In genomic region chr3:89688694-89689581, GRCm38 (mm10) we compare ENCODE assay signal across 8 mouse cellular contexts. TPM values are rescaled to one million over a fixed set of nuclear protein-coding genes. Genes with fewer than 3 reads are reported as not detected.
DNase-seq lines count a peak whose midpoint lies in the region; ATAC-seq lines count a peak whose summit lies in the region.

No protein-coding gene starts in this region.

- WGBS in intestine, embryonic 16.5 days, result 5% methylated on average over 25 of the region's 25 CpGs
- 4% methylated on average over 25 of the region's 25 CpGs for WGBS in midbrain, embryonic 11.5 days

- DNase-seq in adrenal gland, adult (ENCODE audit: inconsistent age in 2 of 2, low spot score in 1 of 2), result peak; percentile 81 to 95
- peak; percentile 89 for DNase-seq in embryo, embryonic 11 days
- DNase-seq in gastrocnemius, postnatal 4 days (ENCODE audit: low spot score in 2 of 2), result peak; percentile 73 to 86
- DNase-seq in left cerebral cortex, postnatal 25 days (ENCODE audit: low spot score in 2 of 2), result peak; percentile 95
- peak; percentile 99 for DNase-seq in midbrain, embryonic 11.5 days (ENCODE audit: low spot score, missing footprints)
- peak; percentile 43 for DNase-seq in skeletal muscle tissue, adult 2 months (ENCODE audit: low read depth, low spot score)

- peak overlapping the region; percentile 41 for H3K4me3 ChIP-seq in intestine, embryonic 16.5 days (ENCODE audit: low read length)
- peak overlapping the region; percentile 47 for H3K4me3 ChIP-seq in midbrain, embryonic 11.5 days (ENCODE audit: low read depth, low read length)

- intact Hi-C loops in left cerebral cortex, postnatal 25 days (cut with DNase I), result loop anchor here (5.0 kb wide), 1 partner anchor 232 kb away; no protein-coding TSS in a partner anchor

- H3K27ac ChIP-seq in intestine, embryonic 16.5 days (ENCODE audit: low read length), result no peak overlapping the region
- H3K27ac ChIP-seq in midbrain, embryonic 11.5 days (ENCODE audit: low read depth, low read length), result peak overlapping the region; percentile 62

- no peaks in the 10 kb centered on the region for H3K27me3 ChIP-seq in intestine, embryonic 16.5 days (replicated peaks; ENCODE audit: control insufficient read depth, insufficient read depth, low read length)
- no peaks in the 10 kb centered on the region for H3K27me3 ChIP-seq in midbrain, embryonic 11.5 days (ENCODE audit: control insufficient read depth, insufficient read depth, low read length)

- H3K4me1 ChIP-seq in intestine, embryonic 16.5 days (ENCODE audit: control insufficient read depth, insufficient read depth, low read length), result no peaks in the 10 kb centered on the region
- H3K4me1 ChIP-seq in midbrain, embryonic 11.5 days (ENCODE audit: control insufficient read depth, insufficient read depth, low read length), result peaks cover 6% of the 10 kb centered on the region

- H3K4me2 ChIP-seq in intestine, embryonic 16.5 days (ENCODE audit: low read depth, low read length), result peak overlapping the region; percentile 56
- peak overlapping the region; percentile 67 for H3K4me2 ChIP-seq in midbrain, embryonic 11.5 days

- no peaks in the 10 kb centered on the region for H3K36me3 ChIP-seq in intestine, embryonic 16.5 days (ENCODE audit: control insufficient read depth, insufficient read depth, low read length)
- no peaks in the 10 kb centered on the region for H3K36me3 ChIP-seq in midbrain, embryonic 11.5 days (ENCODE audit: control insufficient read depth, insufficient read depth, low read length)

- ATAC-seq in intestine, embryonic 16.5 days, result peak; percentile 88
- peak; percentile 92 for ATAC-seq in midbrain, embryonic 11.5 days (ENCODE audit: low FRiP score)
- no peak; the same call in 1 of the 2 replicates for ATAC-seq in erythroid progenitor cell, adult 5-6 weeks (replicated peaks; ENCODE audit: low FRiP score, poor library complexity, severe bottlenecking)

- H3K9ac ChIP-seq in intestine, embryonic 16.5 days (ENCODE audit: low read depth, low read length), result peak overlapping the region; percentile 51
- peak overlapping the region; percentile 82 for H3K9ac ChIP-seq in midbrain, embryonic 11.5 days (ENCODE audit: low read length)

- H3K9me3 ChIP-seq in intestine, embryonic 16.5 days (ENCODE audit: control insufficient read depth, low read length), result 0 out of 2 replicates have a peak, but pooled peaks cover 7% of the 10 kb centered on the region
- no peaks in the 10 kb centered on the region; the same call in 1 of the 2 replicates for H3K9me3 ChIP-seq in midbrain, embryonic 11.5 days (ENCODE audit: control insufficient read depth, low read length)

RNA-seq across cellular contexts. Expression of gene Adar, which starts 25.9 kb away (rescaled TPM):
- total RNA-seq in gastrocnemius, postnatal 4 days (2021), result 10 to 100 TPM in 1 of 2 experiments, 1 to 10 TPM in 1; 9.0 to 11.2 TPM
- polyA plus RNA-seq in intestine, embryonic 16.5 days (2015; fragmentation: Nextera tagmentation; extraction: Ambion mirVana), result 8.6 and 10.2 TPM in 2 replicates
- 100 to 1,000 TPM; 127 to 140 TPM for total RNA-seq in left cerebral cortex, postnatal 25 days (2021)
- 15.5 and 16.6 TPM in 2 replicates for polyA plus RNA-seq in midbrain, embryonic 11.5 days (2014; fragmentation: Nextera tagmentation; extraction: Ambion mirVana)
- 36.0 and 68.1 TPM in 2 replicates for total RNA-seq in erythroid progenitor cell, adult 5-6 weeks (2015; ENCODE audit: low replicate concordance)
- total RNA-seq in erythroid progenitor cell, adult 5-6 weeks (2017; ENCODE audit: low replicate concordance), result 63.2 and 84.3 TPM in 2 replicates

Comparison
In these comparisons a context has a peak if more than half of its experiments do, and no peak if none do; other contexts are left out.
1. DNase-seq: peak in every context shown above with its lines; median percentile 99 in midbrain, embryonic 11.5 days; 95 in left cerebral cortex, postnatal 25 days; 89 in embryo, embryonic 11 days; 88 in adrenal gland, adult; 80 in gastrocnemius, postnatal 4 days; 43 in skeletal muscle tissue, adult 2 months.